Mouse (Mus musculus) ES-Bruce4 (cell line): ENCODE measurements at regions not wholly inside any gene's neighbourhood (a gene's known extent, or its start where the extent isn't known, plus 50 kb on each side); places are given as distances from the start of the nearest gene placed in this dataset.
"Not testable (repeated sequence)": the region's sequence is repeated elsewhere in the genome, so short reads cannot be mapped to it uniquely, and the experiment has no call there.

Experiments used
- H3K27ac ChIP-seq: 2 replicates; pipeline ENCODE4 v1.5.1; 2012; ENCODE audit warnings: low read length, inconsistent platforms; ENCODE audit not compliant: insufficient read depth
- H3K27me3 ChIP-seq: 2 replicates; pipeline ENCODE4 v1.6.1; 2012; ENCODE audit warnings: mild to moderate bottlenecking, low read length, inconsistent platforms; ENCODE audit not compliant: control insufficient read depth, poor library complexity, insufficient read depth, severe bottlenecking
- H3K36me3 ChIP-seq: 2 replicates; pipeline ENCODE4 v1.6.1; 2012; ENCODE audit warnings: inconsistent platforms, mild to moderate bottlenecking, low read length, moderate library complexity; ENCODE audit not compliant: control insufficient read depth, poor library complexity, insufficient read depth, severe bottlenecking
- H3K4me1 ChIP-seq: one replicate; pipeline ENCODE4 v1.8.1; 2011; ENCODE audit warnings: low read length; ENCODE audit not compliant: control insufficient read depth, insufficient read depth
- H3K4me3 ChIP-seq: 2 replicates; pipeline ENCODE4 v1.5.1; 2011; ENCODE audit warnings: low read depth, mild to moderate bottlenecking, low read length
- H3K9ac ChIP-seq: 2 replicates; pipeline ENCODE4 v1.6.1; 2012; ENCODE audit warnings: low read depth, mild to moderate bottlenecking, inconsistent platforms; ENCODE audit not compliant: poor library complexity, severe bottlenecking
- H3K9me3 ChIP-seq: replicated peaks from 2 replicates; pipeline ENCODE4 v1.6.1; 2012; ENCODE audit warnings: mild to moderate bottlenecking, low read length, inconsistent platforms; ENCODE audit not compliant: control insufficient read depth, poor library complexity, insufficient read depth, severe bottlenecking
- CTCF ChIP-seq: IDR thresholded peaks from one replicate; pipeline ENCODE4 v1.8.1; 2011; ENCODE audit warnings: low read depth, low read length
- EP300 ChIP-seq: IDR thresholded peaks from 2 replicates; pipeline ENCODE4 v1.6.1; 2011; ENCODE audit warnings: low read depth, low read length; ENCODE audit not compliant: insufficient read depth
- POLR2A ChIP-seq: IDR thresholded peaks from one replicate; pipeline ENCODE4 v1.8.1; 2011; ENCODE audit warnings: low read length; ENCODE audit not compliant: insufficient read depth

- Histone ChIP-seq H3K9ac (no peak overlapping the region), H3K9me3 (no peaks in the 10 kb centered on the region), H3K4me3 (no peak overlapping the region), H3K36me3 (no peaks in the 10 kb centered on the region), H3K4me1 (no peaks in the 10 kb centered on the region), H3K27ac (no peak overlapping the region), H3K27me3 (no peaks in the 10 kb centered on the region)
- TF ChIP-seq EP300 (no peak), POLR2A (no peak), CTCF (no peak)
These were observed 181.4 kb upstream of the Akr1e1 start for GRCm38 (mm10) chr13:4790414-4790813.

GRCm38 (mm10) chr13:4783290-4783689, 174.3 kb upstream of the Akr1e1 start:
- Histone ChIP-seq H3K4me1 (no peaks in the 10 kb centered on the region), H3K36me3 (no peaks in the 10 kb centered on the region), H3K27me3 (no peaks in the 10 kb centered on the region), H3K9me3 (no peaks in the 10 kb centered on the region), H3K4me3 (no peak overlapping the region), H3K9ac (no peak overlapping the region), H3K27ac (no peak overlapping the region)
- no peak for TF ChIP-seq CTCF

- not testable (repeated sequence) for H3K27me3 ChIP-seq, H3K4me1 ChIP-seq, H3K9ac ChIP-seq, H3K36me3 ChIP-seq, H3K9me3 ChIP-seq, H3K27ac ChIP-seq, H3K4me3 ChIP-seq
These were observed 169.4 kb upstream of the Akr1e1 start for GRCm38 (mm10) chr13:4778264-4778823.

- TF ChIP-seq POLR2A: no peak
- no peaks in the 10 kb centered on the region for H3K36me3 ChIP-seq
- H3K27ac ChIP-seq: no peak overlapping the region
- no peak overlapping the region for H3K4me3 ChIP-seq
- no peaks in the 10 kb centered on the region for H3K9me3 ChIP-seq
- H3K4me1 ChIP-seq: no peaks in the 10 kb centered on the region
- H3K9ac ChIP-seq: no peak overlapping the region
- no peaks in the 10 kb centered on the region for H3K27me3 ChIP-seq
These were observed 167.9 kb upstream of the Akr1e1 start for GRCm38 (mm10) chr13:4776855-4777254.

GRCm38 (mm10) chr13:4772324-4772723, 163.3 kb upstream of the Akr1e1 start:
- H3K9me3 ChIP-seq: no peaks in the 10 kb centered on the region
- H3K27ac ChIP-seq: peak overlapping the region; percentile 61; the same call in 1 of the 2 replicates
- H3K27me3 ChIP-seq: no peaks in the 10 kb centered on the region
- no peak overlapping the region for H3K9ac ChIP-seq
- TF ChIP-seq EP300: no peak
- TF ChIP-seq CTCF: no peak
- no peak for TF ChIP-seq POLR2A
- H3K36me3 ChIP-seq: no peaks in the 10 kb centered on the region
- H3K4me3 ChIP-seq: no peak overlapping the region
- no peaks in the 10 kb centered on the region for H3K4me1 ChIP-seq

GRCm38 (mm10) chr13:4771120-4772075, 162.4 kb upstream of the Akr1e1 start:
- Histone ChIP-seq H3K27ac (peak overlapping the region; percentile 93), H3K4me3 (no peak overlapping the region), H3K4me1 (no peaks in the 10 kb centered on the region), H3K9me3 (no peaks in the 10 kb centered on the region), H3K36me3 (no peaks in the 10 kb centered on the region), H3K27me3 (no peaks in the 10 kb centered on the region), H3K9ac (no peak overlapping the region; the same call in 1 of the 2 replicates)
- TF ChIP-seq CTCF: no peak
- TF ChIP-seq EP300: peak; percentile 95
